Mouse (Mus musculus) liver, embryonic 14.5 days (tissue): ENCODE data around the gene Epb41l1.

Experiments
- CTCF ChIP-seq: IDR thresholded peaks from 2 replicates; pipeline ENCODE4 v1.5.1; 2016; ENCODE audit warnings: antibody characterized with exemption, low read depth, control low read depth
- EP300 ChIP-seq: IDR thresholded peaks from 2 replicates; pipeline ENCODE4 v1.6.1; 2016; ENCODE audit warnings: antibody characterized with exemption, low read depth

- no peak for TF ChIP-seq CTCF
- TF ChIP-seq EP300, result no peak
Measured at GRCm38 (mm10) chr2:156561808-156562207, 141.1 kb downstream of the Epb41l1 start.
